Mouse (Mus musculus) lung, postnatal 36 days (tissue): ENCODE results near the gene 4930404H24Rik.
A peak's percentile ranks its signal among the peaks of the same experiment; 100 is the strongest.

Source experiments
- DNase-seq: peaks from one replicate; pipeline ENCODE4 v3.0.0; 2022; ENCODE audit warnings: mixed read lengths

The 4930404H24Rik gene

DNA sequence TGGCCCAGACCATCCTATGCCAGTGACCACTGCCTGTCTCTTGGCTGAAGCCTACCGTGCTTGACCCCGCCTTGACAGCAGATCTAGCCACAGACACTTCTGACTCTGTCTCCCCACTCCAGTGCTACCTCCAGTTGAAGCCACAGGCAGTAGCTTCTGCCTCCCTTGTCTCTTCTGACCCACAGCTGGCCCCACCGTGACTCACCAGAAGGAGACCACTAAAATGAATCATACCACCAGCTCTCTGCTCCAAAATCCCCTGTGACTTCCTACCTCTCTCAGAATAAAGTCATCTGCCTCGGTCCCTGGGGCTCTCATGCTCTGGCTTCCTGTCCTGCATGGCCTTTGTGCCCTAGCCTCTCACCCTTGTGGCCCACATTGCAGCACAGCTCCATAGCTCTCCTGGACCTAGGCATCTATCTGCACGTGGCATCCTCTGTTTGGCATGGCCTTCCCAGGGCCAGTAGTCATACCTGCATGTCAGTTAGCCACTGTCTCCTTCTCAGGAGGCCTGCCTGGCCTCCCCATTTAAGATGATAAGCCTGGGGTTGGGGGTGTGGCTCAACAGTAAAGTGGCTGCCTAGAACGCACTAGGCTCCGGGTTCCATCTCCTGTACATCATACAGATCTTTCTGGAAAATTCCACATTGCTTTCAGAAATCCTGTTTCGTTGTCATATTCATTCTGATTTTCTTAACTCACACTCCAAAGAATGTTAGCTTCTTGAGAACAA lies 50.5 kb downstream of the 4930404H24Rik start:
- peak; percentile 10 for DNase-seq
